Mouse (Mus musculus): ENCODE measurements around the gene Oxa1l. TPM values are rescaled to one million over a fixed set of nuclear protein-coding genes. Genes with fewer than 3 reads are reported as not detected.
A peak's percentile ranks its signal among the peaks of the same experiment; 100 is the strongest.
"Not testable (repeated sequence)": the region's sequence is repeated elsewhere in the genome, so short reads cannot be mapped to it uniquely, and the experiment has no call there.

Oxa1l gene
- polyA plus RNA-seq (2017; shearing (Covaris generic)), result 10 to 100 TPM; 77.4 to 80.4 TPM

DNA sequence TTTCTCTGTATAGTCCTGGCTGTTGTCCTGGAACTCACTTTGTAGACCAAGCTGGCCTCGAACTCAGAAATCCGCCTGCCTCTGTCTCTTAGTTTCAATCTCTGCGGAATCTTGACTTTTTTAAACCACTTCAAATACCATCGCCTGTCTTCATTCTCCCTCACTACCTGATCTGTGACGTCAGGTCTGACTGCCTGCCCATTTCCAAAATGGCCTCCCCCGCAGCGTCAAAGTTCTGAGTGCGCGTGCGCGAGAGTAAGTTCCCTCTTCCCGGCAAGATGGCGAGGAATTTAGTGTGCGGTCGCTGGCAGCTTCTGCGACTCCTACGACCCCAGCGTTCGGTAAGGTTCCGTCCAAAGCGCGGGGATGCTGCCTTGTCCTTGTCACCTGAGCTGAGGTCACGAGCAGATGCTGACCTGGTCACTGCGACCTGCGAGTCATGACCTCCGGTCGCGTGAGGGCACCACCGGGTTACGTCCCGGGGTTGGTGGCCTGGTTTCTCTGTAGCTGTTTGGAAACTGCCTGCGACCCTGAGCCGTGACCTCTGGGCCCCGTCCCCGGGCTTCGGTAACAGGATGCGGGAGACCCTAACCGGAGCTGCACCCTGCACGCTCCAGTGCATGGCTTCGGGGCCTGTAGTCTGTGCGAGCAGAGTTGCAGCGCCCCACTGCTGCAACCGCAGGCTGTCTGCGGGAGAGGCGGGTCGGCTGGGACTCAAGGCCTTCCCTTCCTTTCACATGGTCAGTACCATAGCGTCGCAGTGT, at the start of gene Oxa1l:
Gene Oxa1l, plus strand, starts transcription at position 258 of the 764 bp plus-strand sequence.
- ATAC-seq, result peak; percentile 86

GRCm38 (mm10) chr14:54311763-54312162, 48.9 kb upstream of the Oxa1l start:
- ATAC-seq, result no peak

DNA sequence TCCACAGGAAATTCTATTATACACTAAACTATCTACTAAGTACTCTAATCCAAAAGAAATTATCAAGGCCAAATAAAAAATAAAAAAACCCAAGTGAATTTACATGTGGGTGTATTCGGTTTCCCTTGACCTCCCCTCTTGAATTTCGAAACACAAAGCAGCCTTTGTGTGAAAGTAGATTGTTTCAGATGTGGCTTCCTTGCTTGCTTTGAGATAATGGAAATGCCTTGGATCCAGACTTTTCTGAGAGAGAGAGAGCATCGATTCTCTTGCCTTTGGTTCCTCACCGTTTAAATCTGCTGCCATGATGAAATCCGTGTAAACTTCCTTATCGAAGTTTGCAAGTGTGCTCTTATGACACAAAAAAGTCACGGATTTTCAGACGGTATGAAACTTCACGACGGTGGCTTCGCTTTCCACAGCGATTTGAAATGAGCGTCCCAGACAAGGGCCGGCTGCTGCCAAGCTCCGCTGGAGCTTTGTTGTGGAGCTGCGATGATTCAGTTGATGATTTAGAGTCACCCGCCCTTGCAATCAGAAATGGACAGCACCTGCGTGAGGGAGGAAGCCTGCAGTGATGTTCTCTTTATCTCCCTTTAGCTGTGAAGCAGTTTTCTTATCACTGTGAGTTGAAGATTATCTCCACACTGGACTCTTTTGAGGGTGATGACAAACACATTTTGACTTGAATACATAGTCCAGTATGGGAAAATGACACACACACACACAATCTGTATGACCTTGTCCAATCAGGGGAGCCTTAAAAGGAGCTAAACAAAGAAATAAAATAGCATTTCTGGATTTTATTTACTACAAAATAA, 38.9 kb upstream of the Oxa1l start:
- no peak for ATAC-seq

- no peak for ATAC-seq
Observed at GRCm38 (mm10) chr14:54324486-54324885, 36.1 kb upstream of the Oxa1l start.

GRCm38 (mm10) chr14:54328548-54328947, 32.1 kb upstream of the Oxa1l start:
- ATAC-seq, result no peak

GRCm38 (mm10) chr14:54329201-54329600, 31.4 kb upstream of the Oxa1l start:
- ATAC-seq, result no peak

DNA sequence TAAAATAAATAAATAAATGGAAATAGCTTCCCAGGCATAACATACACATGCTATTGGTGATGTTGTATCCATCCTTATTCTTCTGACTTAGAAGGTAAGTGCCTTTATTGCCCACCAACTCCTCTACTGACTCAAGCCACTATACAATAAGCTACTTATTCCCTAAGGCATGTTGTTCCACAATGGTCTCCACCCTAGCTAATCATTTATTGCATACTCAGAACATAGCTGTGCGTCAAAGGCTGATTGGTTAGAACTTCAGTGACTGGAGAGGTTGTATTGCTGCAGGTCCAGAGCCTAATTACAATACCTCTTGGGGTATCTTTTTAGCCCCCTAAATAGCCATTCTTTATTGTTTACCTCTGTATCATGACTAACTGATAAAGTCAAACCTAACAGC, 29.5 kb upstream of the Oxa1l start:
- ATAC-seq, result no peak

- ATAC-seq, result no peak
Observed at GRCm38 (mm10) chr14:54332176-54333074, 28.2 kb upstream of the Oxa1l start.

DNA sequence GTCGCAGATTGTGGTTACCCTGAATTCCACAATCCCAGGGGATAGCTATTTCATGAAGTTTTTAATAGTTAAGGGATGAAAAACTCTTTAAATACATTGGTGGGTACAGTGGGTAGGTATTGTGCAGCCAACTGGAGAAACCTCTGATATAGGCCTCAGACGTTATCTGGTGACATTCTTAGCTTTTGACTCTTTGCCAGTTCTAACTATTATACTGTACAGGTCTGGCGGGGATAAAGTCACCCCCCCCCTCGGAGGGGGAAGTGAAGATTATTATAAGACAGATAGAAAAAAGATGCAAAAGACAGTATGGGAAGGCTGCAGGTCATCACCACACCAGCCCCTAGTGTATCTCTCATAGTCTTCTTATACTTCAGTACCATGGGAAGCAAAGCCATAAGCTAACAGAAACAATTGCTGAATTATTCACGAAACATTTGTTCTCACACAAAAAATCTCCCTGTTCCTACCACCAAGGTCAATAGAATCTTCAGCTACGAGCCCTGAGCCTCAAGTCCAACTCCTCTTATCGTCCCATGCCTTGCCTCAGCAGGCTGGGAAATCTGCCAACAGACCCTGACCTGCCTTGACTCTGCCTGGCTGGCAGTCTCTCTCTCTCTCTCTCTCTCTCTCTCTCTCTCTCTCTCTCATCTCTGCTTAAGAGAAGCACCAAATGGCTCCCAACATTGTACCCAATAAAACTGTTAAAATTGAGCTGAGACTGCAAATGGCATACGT, 27.0 kb upstream of the Oxa1l start:
- no peak for ATAC-seq

DNA sequence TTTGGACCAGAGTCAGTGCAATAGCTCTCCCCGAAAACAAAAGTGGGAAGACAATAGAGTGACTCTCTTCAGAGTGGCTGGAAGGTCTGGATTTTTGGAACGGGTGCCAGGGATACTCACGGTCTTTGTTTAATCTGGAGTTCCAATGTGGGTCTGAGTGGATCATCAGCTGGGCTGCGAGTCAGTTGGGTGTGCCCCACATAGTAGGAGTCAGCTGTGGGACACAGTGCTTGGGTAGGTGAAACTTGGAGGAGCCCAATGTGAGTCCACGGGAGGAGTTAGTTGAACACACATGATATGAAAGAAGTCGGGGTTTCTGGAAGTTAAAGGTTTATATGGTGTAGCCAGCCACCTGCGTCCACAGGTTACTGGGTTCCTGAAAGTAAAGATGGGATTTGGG, 19.8 kb upstream of the Oxa1l start:
- ATAC-seq, result no peak

DNA sequence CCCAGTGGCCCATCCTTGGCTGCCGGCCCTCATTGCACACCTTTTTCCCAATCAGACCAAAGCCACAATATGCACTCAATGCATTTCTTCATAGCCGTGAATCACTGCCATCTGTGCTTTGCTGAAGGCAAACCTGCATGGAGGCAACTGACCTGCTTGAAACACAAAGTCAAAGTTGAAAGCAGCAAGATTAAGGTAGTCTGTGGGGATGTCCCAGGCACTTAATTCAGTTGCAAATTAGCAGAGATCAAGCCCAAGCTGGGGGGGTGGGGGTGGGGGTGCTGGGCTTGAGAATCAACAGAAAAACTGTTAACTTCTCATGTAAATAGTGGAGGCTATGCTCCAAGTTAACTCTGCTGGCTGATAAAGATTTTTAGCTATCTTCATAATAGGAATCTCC, 18.8 kb upstream of the Oxa1l start:
- ATAC-seq, result not testable (repeated sequence)

- peak; percentile 45 for ATAC-seq
Observed at GRCm38 (mm10) chr14:54350773-54351541, 9.7 kb upstream of the Oxa1l start.

DNA sequence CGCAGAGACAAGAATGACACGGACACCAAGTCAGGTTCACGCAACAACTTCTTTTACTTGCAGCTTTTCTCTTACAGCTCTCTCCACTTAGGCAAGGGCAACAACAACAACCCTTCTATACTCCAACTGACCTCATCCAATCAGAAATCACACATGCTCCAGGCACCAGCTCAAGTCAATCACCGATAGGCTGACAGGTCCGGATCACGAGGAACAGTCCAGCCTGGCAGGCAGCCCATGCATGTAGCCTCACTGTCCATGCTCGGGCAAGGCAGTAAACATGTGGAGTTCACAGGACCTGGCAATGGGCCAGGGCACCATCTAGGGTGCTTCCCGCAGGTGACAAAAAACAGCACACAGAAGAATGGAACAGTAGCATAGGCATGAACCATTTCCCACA, 8.3 kb upstream of the Oxa1l start:
- ATAC-seq, result no peak

DNA sequence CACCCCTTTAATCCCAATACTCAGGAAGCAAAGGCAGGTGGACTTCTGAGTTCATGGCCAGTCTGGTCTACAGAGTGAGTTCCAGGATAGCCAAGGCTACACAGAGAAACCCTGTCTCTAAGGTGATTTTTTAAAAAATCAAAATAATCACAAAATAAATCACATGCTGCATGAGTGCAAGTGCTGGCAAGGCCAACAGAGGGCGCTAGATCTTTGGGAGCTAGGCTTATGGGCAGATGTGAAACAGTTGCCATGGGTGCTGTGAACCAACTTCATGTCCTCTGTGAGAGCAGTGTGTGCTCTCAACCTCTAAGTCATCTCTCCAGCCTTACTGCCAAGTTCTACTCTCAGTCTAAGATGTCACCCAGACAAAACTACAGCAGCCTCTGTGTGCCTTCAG, 6.2 kb upstream of the Oxa1l start:
- no peak for ATAC-seq

GRCm38 (mm10) chr14:54363156-54363555, 2.5 kb downstream of the Oxa1l start:
- no peak for ATAC-seq

- no peak for ATAC-seq
Observed at GRCm38 (mm10) chr14:54365026-54365645, 4.5 kb downstream of the Oxa1l start.

GRCm38 (mm10) chr14:54366581-54366980, 5.9 kb downstream of the Oxa1l start:
- ATAC-seq, result no peak

GRCm38 (mm10) chr14:54367429-54368060, 6.9 kb downstream of the Oxa1l start:
- ATAC-seq, result no peak

- peak; percentile 63 for ATAC-seq
Observed at GRCm38 (mm10) chr14:54369372-54369771, 8.7 kb downstream of the Oxa1l start.

- ATAC-seq, result no peak
Observed at GRCm38 (mm10) chr14:54370595-54370994, 10.0 kb downstream of the Oxa1l start.

Measured in CD4-positive, CD25-positive, alpha-beta regulatory T cell, adult 4 months (primary cell).